In the genomic region with DNA sequence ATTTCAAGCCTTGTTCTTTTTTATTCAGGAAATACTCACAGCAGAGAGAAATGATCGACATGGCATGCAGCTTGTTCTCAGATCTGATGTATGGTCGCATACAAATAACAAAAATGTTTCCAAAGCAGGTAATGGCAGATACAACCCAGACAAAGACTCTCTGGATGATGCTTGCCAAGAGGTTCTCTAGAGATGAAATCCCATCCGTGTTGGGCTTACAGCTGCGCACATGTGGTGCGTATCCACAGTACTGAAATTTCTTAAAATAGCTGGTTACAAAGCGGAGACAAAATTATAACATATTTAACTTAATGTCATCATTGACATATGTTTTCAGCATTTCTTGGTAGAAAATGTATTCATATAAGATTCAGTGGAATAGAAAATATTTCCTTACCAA, we compare ENCODE assay signal across 27 mouse cellular contexts.
"Had no signal": no experiment of that assay in that cellular context is flagged by ENCODE, and none has a peak within 500 bp of the region (broad histone marks: within the 10 kb centered on the region; RNA-seq: fewer than 3 reads in every experiment).

No protein-coding gene starts in this region.

- DNase-seq: cerebellum, adult 2 months; cerebellum, adult 8-10 months; cerebellum, adult 9-10 months; cerebellum, adult 9-11 months; cerebellum, postnatal 10 days; cerebellum, postnatal 14 days; cerebellum, postnatal 25 days; cerebellum, postnatal 36 days; embryo, embryonic 11 days; forebrain, postnatal 0 days; gastrocnemius, adult 2 months; gastrocnemius, postnatal 10 days; gastrocnemius, postnatal 14 days; gastrocnemius, postnatal 25 days; gastrocnemius, postnatal 36 days; heart, adult 18-20 months; heart, adult 2 months had no signal

- H3K4me1 ChIP-seq: embryonic facial prominence, embryonic 12.5 days; embryonic facial prominence, embryonic 13.5 days; embryonic facial prominence, embryonic 15.5 days; forebrain, embryonic 10.5 days; forebrain, embryonic 12.5 days; forebrain, embryonic 13.5 days; forebrain, embryonic 15.5 days had no signal

- H3K9me3 ChIP-seq: embryonic facial prominence, embryonic 12.5 days; embryonic facial prominence, embryonic 13.5 days; embryonic facial prominence, embryonic 15.5 days; forebrain, embryonic 10.5 days; forebrain, embryonic 12.5 days; forebrain, embryonic 13.5 days; forebrain, embryonic 15.5 days had no signal

- H3K9ac ChIP-seq: embryonic facial prominence, embryonic 12.5 days; embryonic facial prominence, embryonic 13.5 days; embryonic facial prominence, embryonic 15.5 days; forebrain, embryonic 12.5 days; forebrain, embryonic 13.5 days; forebrain, embryonic 15.5 days; forebrain, postnatal 0 days had no signal

- H3K4me2 ChIP-seq: embryonic facial prominence, embryonic 12.5 days; embryonic facial prominence, embryonic 13.5 days; embryonic facial prominence, embryonic 15.5 days; forebrain, embryonic 12.5 days; forebrain, embryonic 13.5 days; forebrain, embryonic 15.5 days had no signal

- H3K36me3 ChIP-seq: embryonic facial prominence, embryonic 12.5 days; embryonic facial prominence, embryonic 13.5 days; embryonic facial prominence, embryonic 15.5 days; forebrain, embryonic 10.5 days; forebrain, embryonic 12.5 days; forebrain, embryonic 15.5 days had no signal

- ATAC-seq: forebrain, embryonic 13.5 days; forebrain, embryonic 14.5 days; forebrain, embryonic 15.5 days; forebrain, embryonic 16.5 days; forebrain, postnatal 0 days had no signal

- H3K27me3 ChIP-seq: embryonic facial prominence, embryonic 12.5 days; embryonic facial prominence, embryonic 13.5 days; embryonic facial prominence, embryonic 15.5 days; forebrain, embryonic 12.5 days; forebrain, embryonic 13.5 days; forebrain, embryonic 15.5 days had no signal

- H3K27ac ChIP-seq: embryonic facial prominence, embryonic 12.5 days; embryonic facial prominence, embryonic 13.5 days; embryonic facial prominence, embryonic 15.5 days; forebrain, embryonic 10.5 days; forebrain, embryonic 12.5 days; forebrain, embryonic 13.5 days; forebrain, embryonic 15.5 days; gastrocnemius, adult 2 months; heart, adult 2 months had no signal

- H3K4me3 ChIP-seq: embryonic facial prominence, embryonic 12.5 days; embryonic facial prominence, embryonic 13.5 days; embryonic facial prominence, embryonic 15.5 days; erythroblast, embryonic 14.5 days; forebrain, embryonic 10.5 days; forebrain, embryonic 12.5 days; forebrain, embryonic 13.5 days; forebrain, embryonic 15.5 days; gastrocnemius, adult 2 months; heart, adult 2 months had no signal
